Mouse (Mus musculus) intestine, embryonic 15.5 days (tissue): ENCODE measurements around the gene Tssc4. TPM values are rescaled to one million over a fixed set of nuclear protein-coding genes. Genes with fewer than 3 reads are reported as not detected.
A peak's percentile ranks its signal among the peaks of the same experiment; 100 is the strongest.

Experiments used
- ATAC-seq: fragments of 200-750 bp; cut with Nextera tagmentation; 2 replicates; pipeline ENCODE4 v1.8.0; 2017; ENCODE audit warnings: moderate TSS enrichment, moderate library complexity
- H3K27ac ChIP-seq: fragments of 300-500 bp; sonication (generic); 2 replicates; pipeline ENCODE4 v1.5.1; 2015; ENCODE audit warnings: mild to moderate bottlenecking, inconsistent platforms
- H3K27me3 ChIP-seq: fragments of 300-500 bp; sonication (generic); replicated peaks from 2 replicates; pipeline ENCODE4 v1.6.1; 2015; ENCODE audit warnings: inconsistent platforms
- H3K36me3 ChIP-seq: fragments of 300-500 bp; sonication (generic); 2 replicates; pipeline ENCODE4 v1.6.1; 2015; ENCODE audit warnings: inconsistent platforms
- H3K4me1 ChIP-seq: fragments of 300-500 bp; sonication (generic); replicated peaks from 2 replicates; pipeline ENCODE4 v1.6.1; 2015; ENCODE audit warnings: inconsistent platforms
- H3K4me2 ChIP-seq: fragments of 300-500 bp; sonication (generic); replicated peaks from 2 replicates; pipeline ENCODE4 v1.6.1; 2015; ENCODE audit warnings: mild to moderate bottlenecking, inconsistent platforms
- H3K4me3 ChIP-seq: fragments of 300-500 bp; sonication (generic); replicated peaks from 2 replicates; pipeline ENCODE4 v1.5.1; 2015; ENCODE audit warnings: inconsistent platforms
- H3K9ac ChIP-seq: fragments of 300-500 bp; sonication (generic); 2 replicates; pipeline ENCODE4 v1.6.1; 2015; ENCODE audit warnings: inconsistent platforms
- H3K9me3 ChIP-seq: fragments of 300-500 bp; sonication (generic); 2 replicates; pipeline ENCODE4 v1.6.1; 2016; ENCODE audit warnings: inconsistent platforms
- WGBS: fragments of 180-500 bp; shearing (Covaris S2); methylation state at CpG from one replicate; pipeline ENCODE4 v1.1.7; 2015; 5-methylcytosine and 5-hydroxymethylcytosine counted together
- polyA plus RNA-seq: library from polyadenylated mRNA; unstranded; fragments of >200 nt; fragmentation: Nextera tagmentation; extraction: Ambion mirVana; gene quantifications from 2 replicates; pipeline ENCODE4 v1.2.1, GENCODE M21; 2015

Tssc4 gene
- polyA plus RNA-seq, 1 experiment from 2014 or later: 76.0 TPM

DNA sequence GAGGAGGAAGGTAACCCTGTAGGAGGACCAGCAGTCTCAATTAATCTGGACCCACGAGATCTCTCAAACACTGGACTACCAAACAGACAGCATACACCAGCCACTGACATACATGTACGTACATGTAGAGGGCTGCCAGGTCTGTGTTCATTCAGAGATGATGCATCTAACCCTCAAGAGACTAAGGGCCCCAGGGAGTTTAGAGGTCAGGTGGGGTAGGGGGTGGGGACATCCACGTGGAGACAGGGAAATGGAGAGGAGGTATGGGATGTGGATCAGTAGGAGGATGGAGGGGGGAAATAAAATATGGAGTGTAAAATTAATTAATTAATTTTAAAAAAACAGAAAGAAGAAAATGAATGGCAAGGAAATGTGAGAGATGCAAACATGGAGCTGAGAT is 32.3 kb upstream of the Tssc4 start:
- no peak for ATAC-seq
- Histone ChIP-seq H3K27ac (no peak overlapping the region), H3K4me3 (no peak overlapping the region), H3K36me3 (no peaks in the 10 kb centered on the region), H3K4me2 (no peak overlapping the region), H3K27me3 (peaks cover 12% of the 10 kb centered on the region), H3K9ac (no peak overlapping the region), H3K4me1 (peaks cover 6% of the 10 kb centered on the region), H3K9me3 (no peaks in the 10 kb centered on the region)
- WGBS: 82% methylated on average over 3 of the region's 3 CpGs

GRCm38 (mm10) chr7:143037306-143037705 is 31.7 kb upstream of the Tssc4 start:
- H3K27me3 ChIP-seq: peaks cover 14% of the 10 kb centered on the region
- no peaks in the 10 kb centered on the region for H3K9me3 ChIP-seq
- H3K9ac ChIP-seq: no peak overlapping the region
- WGBS: 96% methylated on average over 4 of the region's 4 CpGs
- H3K36me3 ChIP-seq: no peaks in the 10 kb centered on the region
- peaks cover 11% of the 10 kb centered on the region for H3K4me1 ChIP-seq
- H3K27ac ChIP-seq: no peak overlapping the region
- no peak for ATAC-seq
- no peak overlapping the region for H3K4me2 ChIP-seq
- H3K4me3 ChIP-seq: no peak overlapping the region

DNA sequence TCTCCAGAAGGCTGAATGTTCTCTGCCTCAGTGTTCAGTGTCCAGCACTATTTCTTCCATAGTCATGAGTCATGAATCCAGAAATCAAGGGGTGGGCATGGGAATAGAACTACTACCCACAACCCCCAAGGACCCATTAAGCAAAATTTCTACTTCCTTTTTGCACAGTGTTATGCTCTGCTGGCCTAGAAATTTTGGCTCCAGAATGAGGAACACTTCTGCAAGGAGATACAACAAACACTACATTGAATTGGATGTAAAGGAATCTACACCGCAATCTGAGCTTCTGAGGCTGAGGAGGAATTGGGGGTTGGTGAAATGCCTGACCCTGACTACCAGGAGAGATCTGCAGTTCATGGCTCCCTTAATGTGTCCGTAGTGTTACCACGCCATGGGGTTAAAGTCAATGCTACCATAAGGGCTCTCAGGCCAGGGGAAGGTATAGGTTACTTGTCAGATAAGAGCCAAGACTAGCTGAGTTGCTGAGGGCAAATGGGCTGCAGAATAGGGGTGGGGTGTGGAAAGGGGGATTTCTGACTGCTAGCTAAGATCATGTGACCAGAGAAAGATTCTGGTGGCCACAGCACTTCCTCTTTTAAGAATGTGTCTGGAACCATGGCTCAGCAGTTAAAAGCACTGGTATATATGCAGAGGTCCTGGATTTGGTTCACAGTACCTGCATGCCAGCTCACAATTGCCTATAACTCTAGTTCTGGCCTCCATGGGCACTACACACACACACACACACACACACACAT is 30.7 kb upstream of the Tssc4 start:
- Histone ChIP-seq H3K36me3 (no peaks in the 10 kb centered on the region), H3K4me1 (peaks cover 13% of the 10 kb centered on the region), H3K9me3 (no peaks in the 10 kb centered on the region), H3K4me3 (no peak overlapping the region), H3K4me2 (no peak overlapping the region), H3K27me3 (peaks cover 14% of the 10 kb centered on the region), H3K27ac (no peak overlapping the region), H3K9ac (no peak overlapping the region)
- 89% methylated on average over 3 of the region's 3 CpGs for WGBS
- ATAC-seq: no peak

DNA sequence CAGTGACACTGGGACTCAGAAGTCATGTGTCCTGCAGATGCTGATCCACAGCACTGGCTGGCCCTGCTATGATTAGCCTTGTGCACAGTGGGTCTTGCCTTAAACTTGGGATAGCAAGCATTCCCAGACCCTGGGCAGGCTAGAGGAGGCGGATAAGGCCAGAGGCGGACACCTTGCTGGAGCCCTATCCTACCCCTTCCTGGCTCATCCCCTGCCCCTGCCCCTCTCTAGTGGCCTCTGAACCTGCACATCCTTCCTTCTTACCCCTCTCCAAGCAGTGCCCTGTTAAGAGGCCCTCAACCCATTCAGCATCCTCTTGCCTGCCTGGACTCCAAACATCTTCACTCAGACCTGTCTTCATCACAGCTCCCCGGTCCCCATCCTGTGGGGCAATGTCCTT is 28.5 kb upstream of the Tssc4 start:
- Histone ChIP-seq H3K36me3 (no peaks in the 10 kb centered on the region), H3K9ac (no peak overlapping the region), H3K9me3 (no peaks in the 10 kb centered on the region), H3K27ac (no peak overlapping the region), H3K27me3 (peaks cover 14% of the 10 kb centered on the region), H3K4me2 (no peak overlapping the region), H3K4me1 (peaks cover 13% of the 10 kb centered on the region), H3K4me3 (no peak overlapping the region)
- ATAC-seq: no peak
- 93% methylated on average over 3 of the region's 3 CpGs for WGBS

DNA sequence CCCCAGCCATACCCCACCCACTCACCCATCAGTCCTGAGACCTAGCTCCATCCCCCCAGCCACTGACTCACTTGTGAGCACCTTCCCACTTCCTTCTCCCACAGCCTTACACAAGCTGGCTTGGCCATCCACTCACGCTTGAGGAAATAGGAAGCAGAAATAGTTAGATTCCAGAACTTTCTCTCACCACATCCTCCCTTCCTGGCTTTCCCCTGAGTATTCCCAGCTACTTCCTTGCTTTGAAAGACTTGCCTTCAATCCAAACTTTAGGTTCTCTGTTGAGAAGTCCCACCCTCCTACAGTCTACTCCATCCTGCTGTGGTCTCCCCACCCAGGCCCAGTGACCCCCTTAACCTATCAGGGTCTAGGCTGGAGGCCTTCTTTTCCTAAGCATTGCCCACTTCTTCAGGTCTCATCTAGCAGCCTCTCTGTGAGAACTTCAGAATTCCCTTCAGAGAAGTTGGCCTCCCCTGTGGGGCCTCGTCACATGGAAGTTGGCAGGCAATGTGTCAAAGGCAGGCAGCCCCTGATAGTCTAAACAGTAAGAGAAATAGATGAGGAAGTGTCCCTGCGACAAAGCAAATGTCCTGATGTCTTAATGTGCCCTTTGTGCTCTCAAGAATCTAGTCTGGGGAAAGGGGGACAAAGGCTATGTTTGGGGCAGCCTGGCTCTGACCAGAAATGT is 27.8 kb upstream of the Tssc4 start:
- Histone ChIP-seq H3K27me3 (peaks cover 14% of the 10 kb centered on the region), H3K4me3 (no peak overlapping the region), H3K4me2 (no peak overlapping the region), H3K9me3 (no peaks in the 10 kb centered on the region), H3K4me1 (peaks cover 13% of the 10 kb centered on the region), H3K9ac (no peak overlapping the region), H3K36me3 (no peaks in the 10 kb centered on the region), H3K27ac (0 out of 2 replicates have a peak overlapping the region, but pooled peaks have one; percentile 27)
- no peak for ATAC-seq
- 70% methylated on average over 3 of the region's 3 CpGs for WGBS

- no peak overlapping the region for H3K4me3 ChIP-seq
- H3K36me3 ChIP-seq: no peaks in the 10 kb centered on the region
- no peaks in the 10 kb centered on the region for H3K9me3 ChIP-seq
- whole genome bisulfite sequencing: 59% methylated on average over 3 of the region's 3 CpGs
- H3K9ac ChIP-seq: no peak overlapping the region
- no peak overlapping the region for H3K4me2 ChIP-seq
- peaks cover 13% of the 10 kb centered on the region for H3K4me1 ChIP-seq
- 0 out of 2 replicates have a peak, but pooled peaks have one; percentile 43 for ATAC-seq
- peaks cover 14% of the 10 kb centered on the region for H3K27me3 ChIP-seq
- peak overlapping the region; percentile 27; the same call in 1 of the 2 replicates for H3K27ac ChIP-seq
Observed at GRCm38 (mm10) chr7:143042089-143042488, 27.0 kb upstream of the Tssc4 start.

DNA sequence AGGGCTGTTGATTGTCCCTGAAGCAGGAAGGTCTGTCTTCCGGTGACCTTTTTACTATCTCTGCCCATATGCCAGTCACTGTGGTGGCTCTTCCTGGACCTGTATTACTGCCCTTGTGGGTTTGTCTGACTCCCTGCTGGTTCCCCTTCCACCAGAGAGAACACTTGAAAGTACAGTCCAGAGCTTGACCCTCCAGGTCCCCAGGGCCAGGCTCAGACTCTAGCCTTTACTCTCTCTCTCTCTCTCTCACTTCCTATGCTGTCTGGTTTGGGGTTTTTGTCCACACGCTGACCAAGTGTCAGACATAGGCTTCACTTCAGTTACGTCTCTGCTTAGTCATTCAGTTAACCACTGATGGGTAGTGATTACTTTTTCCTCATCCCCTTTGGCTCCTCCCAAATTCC is 26.1 kb upstream of the Tssc4 start:
- Histone ChIP-seq H3K9ac (no peak overlapping the region), H3K4me2 (no peak overlapping the region), H3K9me3 (no peaks in the 10 kb centered on the region), H3K27me3 (peaks cover 14% of the 10 kb centered on the region), H3K4me1 (peaks cover 13% of the 10 kb centered on the region), H3K4me3 (no peak overlapping the region), H3K36me3 (no peaks in the 10 kb centered on the region), H3K27ac (no peak overlapping the region)
- 74% methylated on average over 3 of the region's 3 CpGs for WGBS
- no peak for ATAC-seq

GRCm38 (mm10) chr7:143044049-143044825 is 24.8 kb upstream of the Tssc4 start:
- Histone ChIP-seq H3K4me1 (peaks cover 13% of the 10 kb centered on the region), H3K4me3 (no peak overlapping the region), H3K4me2 (no peak overlapping the region), H3K27ac (no peak overlapping the region), H3K27me3 (peaks cover 14% of the 10 kb centered on the region), H3K9ac (no peak overlapping the region), H3K36me3 (no peaks in the 10 kb centered on the region), H3K9me3 (no peaks in the 10 kb centered on the region)
- WGBS: 91% methylated on average over 2 of the region's 2 CpGs
- no peak for ATAC-seq

- Histone ChIP-seq H3K36me3 (no peaks in the 10 kb centered on the region), H3K27ac (no peak overlapping the region), H3K9ac (no peak overlapping the region), H3K27me3 (peaks cover 14% of the 10 kb centered on the region), H3K9me3 (no peaks in the 10 kb centered on the region), H3K4me1 (peaks cover 13% of the 10 kb centered on the region), H3K4me2 (no peak overlapping the region), H3K4me3 (no peak overlapping the region)
- no peak for ATAC-seq
Observed at GRCm38 (mm10) chr7:143044826-143045206, 24.2 kb upstream of the Tssc4 start.

DNA sequence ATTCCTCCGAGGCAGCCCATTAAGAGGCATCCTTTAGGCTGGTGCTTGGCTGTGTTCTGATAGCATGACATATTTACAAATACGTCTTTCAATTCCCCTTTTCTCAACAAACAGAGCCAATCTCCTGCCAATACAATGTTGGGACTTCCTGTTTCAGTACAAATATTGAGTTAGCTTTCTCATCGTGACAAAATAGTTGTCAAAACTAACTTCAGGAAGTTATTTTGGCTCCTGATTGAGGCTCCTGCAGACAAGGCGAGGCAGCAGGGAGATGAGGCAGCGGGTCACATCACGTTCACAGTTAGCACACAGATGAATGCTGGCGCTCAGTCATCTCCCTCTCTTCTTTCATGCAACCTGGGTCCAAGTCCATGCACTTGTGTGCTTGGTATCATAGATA is 22.7 kb upstream of the Tssc4 start:
- Histone ChIP-seq H3K36me3 (no peaks in the 10 kb centered on the region), H3K4me2 (no peak overlapping the region), H3K27ac (no peak overlapping the region), H3K4me3 (no peak overlapping the region), H3K4me1 (peaks cover 12% of the 10 kb centered on the region), H3K9ac (no peak overlapping the region), H3K9me3 (no peaks in the 10 kb centered on the region), H3K27me3 (peaks cover 5% of the 10 kb centered on the region; the same call in 1 of the 2 replicates)
- no peak for ATAC-seq
- 70% methylated on average over 7 of the region's 7 CpGs for whole genome bisulfite sequencing

DNA sequence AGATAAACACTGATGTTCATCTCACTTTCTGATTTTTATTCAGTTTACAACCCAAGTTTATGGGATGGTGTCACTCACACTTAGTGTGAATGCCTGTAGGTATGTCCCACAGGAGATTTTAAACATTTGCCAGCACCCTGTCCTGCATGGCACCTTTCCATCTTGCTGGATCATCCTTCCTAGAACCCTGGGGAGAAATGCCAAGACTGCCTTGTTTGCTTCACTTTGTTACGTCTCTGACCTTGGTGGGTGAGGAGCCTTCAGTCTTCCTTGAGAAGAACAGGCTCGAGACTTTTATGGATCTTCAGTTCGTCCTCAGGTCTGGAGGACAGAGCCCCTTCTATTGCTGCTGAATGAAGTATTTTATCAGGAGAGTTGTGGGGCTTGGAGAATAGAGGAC is 19.7 kb upstream of the Tssc4 start:
- H3K27ac ChIP-seq: no peak overlapping the region
- no peaks in the 10 kb centered on the region for H3K36me3 ChIP-seq
- peaks cover 10% of the 10 kb centered on the region for H3K4me1 ChIP-seq
- H3K4me3 ChIP-seq: no peak overlapping the region
- H3K27me3 ChIP-seq: no peaks in the 10 kb centered on the region
- no peaks in the 10 kb centered on the region for H3K9me3 ChIP-seq
- no peak for ATAC-seq
- H3K4me2 ChIP-seq: no peak overlapping the region
- WGBS: 82% methylated on average over 3 of the region's 3 CpGs
- no peak overlapping the region for H3K9ac ChIP-seq
